8 mouse cellular contexts compared by ENCODE assay signal in the genomic region with DNA sequence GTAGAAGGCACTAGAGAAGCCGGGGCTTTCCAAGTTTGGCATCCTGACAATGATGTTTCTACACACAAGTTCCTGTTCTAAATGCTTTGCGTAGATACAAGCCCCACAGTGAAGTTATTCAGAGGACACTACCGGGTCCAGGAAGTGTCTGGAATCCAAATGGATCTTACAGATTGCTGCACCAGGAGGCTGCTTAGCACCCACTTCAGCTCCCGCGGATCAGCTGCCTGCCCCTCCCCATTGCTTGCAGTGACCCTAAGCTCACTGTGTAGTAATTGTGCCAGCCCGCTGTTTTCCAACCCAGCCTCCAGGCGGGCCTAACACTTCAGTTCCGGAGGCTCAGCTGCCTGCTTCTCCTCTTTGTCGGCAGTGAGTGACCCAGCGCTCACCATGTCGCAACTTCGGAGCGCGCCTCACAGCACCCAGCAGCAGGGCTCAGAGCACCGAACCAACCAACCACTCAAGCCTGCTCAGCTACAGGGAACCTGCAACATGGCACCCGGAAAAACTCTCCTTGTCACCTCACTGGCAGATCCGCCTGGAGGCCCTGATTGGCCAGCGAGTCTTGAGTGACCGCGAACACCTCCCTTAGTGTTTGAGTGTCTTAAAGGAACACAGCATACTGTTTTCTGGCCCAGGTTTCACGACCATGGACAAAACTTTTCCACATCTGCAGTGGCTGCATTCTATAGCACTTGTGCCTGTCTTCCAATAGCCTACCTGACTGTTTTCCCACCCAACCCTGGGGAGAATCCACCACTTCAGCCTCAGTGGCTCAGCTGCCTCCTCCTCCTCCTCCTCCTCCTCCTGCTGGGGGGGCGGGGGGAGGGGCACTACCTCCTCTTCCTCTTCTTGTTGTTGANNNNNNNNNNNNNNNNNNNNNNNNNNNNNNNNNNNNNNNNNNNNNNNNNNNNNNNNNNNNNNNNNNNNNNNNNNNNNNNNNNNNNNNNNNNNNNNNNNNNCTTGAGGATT. TPM values are rescaled to one million over a fixed set of nuclear protein-coding genes. Genes with fewer than 3 reads are reported as not detected.
DNase-seq lines count a peak whose midpoint lies in the region; ATAC-seq and TF ChIP-seq lines count a peak whose summit lies in the region.

A gene (minus strand): TSS at position 526 of the 972 bp plus-strand sequence.

- peak; percentile 95 for DNase-seq in 416B (ENCODE audit: low read depth)
- peak; percentile 93 for DNase-seq in heart, adult 8-10 months (ENCODE audit: low spot score)
- peak; percentile 95 for DNase-seq in kidney, adult 9 months
- DNase-seq in limb, embryonic 14.5 days (ENCODE audit: low spot score), result peak; percentile 91
- peak; percentile 94 for DNase-seq in midbrain, postnatal 0 days (ENCODE audit: low spot score)
- DNase-seq in spleen, postnatal 14 days (ENCODE audit: low spot score in 2 of 2), result peak; percentile 55 to 65

- H3K4me2 ChIP-seq in embryonic facial prominence, embryonic 15.5 days (replicated peaks), result peak within 1 kb of the TSS; percentile 55
- peak within 1 kb of the TSS; percentile 53 for H3K4me2 ChIP-seq in limb, embryonic 14.5 days (replicated peaks; ENCODE audit: low read depth, low read length, severe bottlenecking)
- peak within 1 kb of the TSS; percentile 42 for H3K4me2 ChIP-seq in midbrain, postnatal 0 days (ENCODE audit: low read depth, low read length, poor library complexity, severe bottlenecking)

- peak within 1 kb of the TSS; percentile 84 for H3K4me3 ChIP-seq in bone marrow, adult 2 months (replicated peaks; ENCODE audit: control insufficient read depth, low read depth, low read length)
- H3K4me3 ChIP-seq in embryonic facial prominence, embryonic 15.5 days (replicated peaks), result peak within 1 kb of the TSS; percentile 76
- peak within 1 kb of the TSS; percentile 73 for H3K4me3 ChIP-seq in limb, embryonic 14.5 days (replicated peaks; ENCODE audit: low read length)
- peak within 1 kb of the TSS; percentile 65 for H3K4me3 ChIP-seq in midbrain, postnatal 0 days (ENCODE audit: low read depth, low read length)

- under 1% methylated on average over 21 of the region's 22 CpGs for WGBS in bone marrow, adult 2 months
- under 1% methylated on average over 21 of the region's 22 CpGs for WGBS in embryonic facial prominence, embryonic 15.5 days
- WGBS in limb, embryonic 14.5 days, result 1% methylated on average over 21 of the region's 22 CpGs
- WGBS in midbrain, postnatal 0 days, result 2% methylated on average over 21 of the region's 22 CpGs

- H3K36me3 ChIP-seq in embryonic facial prominence, embryonic 15.5 days, result no peaks in the 10 kb centered on the region
- no peaks in the 10 kb centered on the region for H3K36me3 ChIP-seq in limb, embryonic 14.5 days (ENCODE audit: control insufficient read depth, insufficient read depth, low read length)
- no peaks in the 10 kb centered on the region for H3K36me3 ChIP-seq in midbrain, postnatal 0 days (ENCODE audit: insufficient read depth, low read length)

- H3K4me1 ChIP-seq in bone marrow, adult 2 months (ENCODE audit: control insufficient read depth, insufficient read depth, low read length), result no peaks in the 10 kb centered on the region
- peaks cover 5% of the 10 kb centered on the region for H3K4me1 ChIP-seq in embryonic facial prominence, embryonic 15.5 days
- H3K4me1 ChIP-seq in limb, embryonic 14.5 days (ENCODE audit: control insufficient read depth, insufficient read depth, low read length), result peaks cover 3% of the 10 kb centered on the region; the same call in 1 of the 2 replicates
- peaks cover 2% of the 10 kb centered on the region; the same call in 1 of the 2 replicates for H3K4me1 ChIP-seq in midbrain, postnatal 0 days (ENCODE audit: insufficient read depth, low read length)

- no peaks in the 10 kb centered on the region for H3K9me3 ChIP-seq in embryonic facial prominence, embryonic 15.5 days (replicated peaks)
- H3K9me3 ChIP-seq in limb, embryonic 14.5 days (ENCODE audit: control insufficient read depth, low read length), result peaks cover 2% of the 10 kb centered on the region; the same call in 1 of the 2 replicates
- H3K9me3 ChIP-seq in midbrain, postnatal 0 days (ENCODE audit: low read length), result no peaks in the 10 kb centered on the region

- no peaks in the 10 kb centered on the region for H3K27me3 ChIP-seq in embryonic facial prominence, embryonic 15.5 days
- no peaks in the 10 kb centered on the region for H3K27me3 ChIP-seq in limb, embryonic 14.5 days (ENCODE audit: control insufficient read depth, insufficient read depth, low read length)
- no peaks in the 10 kb centered on the region for H3K27me3 ChIP-seq in midbrain, postnatal 0 days (ENCODE audit: insufficient read depth, low read length)

- H3K27ac ChIP-seq in bone marrow, adult 2 months (ENCODE audit: control insufficient read depth, insufficient read depth, low read depth, low read length, poor library complexity), result peak within 1 kb of the TSS; percentile 90
- H3K27ac ChIP-seq in embryonic facial prominence, embryonic 15.5 days (replicated peaks), result peak within 1 kb of the TSS; percentile 94
- H3K27ac ChIP-seq in limb, embryonic 14.5 days (replicated peaks; ENCODE audit: low read depth, low read length), result peak within 1 kb of the TSS; percentile 88
- H3K27ac ChIP-seq in midbrain, postnatal 0 days (ENCODE audit: low read depth, low read length), result peak within 1 kb of the TSS; percentile 86

- peak; percentile 97 for ATAC-seq in embryonic facial prominence, embryonic 15.5 days (ENCODE audit: insufficient number of reproducible peaks, low FRiP score, low TSS enrichment, low read depth)
- ATAC-seq in limb, embryonic 14.5 days (ENCODE audit: low FRiP score, low read depth), result peak; percentile 99
- peak; percentile 100 for ATAC-seq in midbrain, postnatal 0 days (ENCODE audit: low FRiP score)

- TF ChIP-seq CTCF in bone marrow, adult 2 months (IDR thresholded peaks at IDR 0.05; ENCODE audit: control insufficient read depth, insufficient read depth, low read length), result no peak
- peak; percentile 16; the same call in 1 of the 2 replicates for TF ChIP-seq CTCF in midbrain, postnatal 0 days (IDR thresholded peaks at IDR 0.05)

- H3K9ac ChIP-seq in embryonic facial prominence, embryonic 15.5 days, result peak within 1 kb of the TSS; percentile 60
- peak within 1 kb of the TSS; percentile 78 for H3K9ac ChIP-seq in limb, embryonic 14.5 days (ENCODE audit: low read depth, low read length, severe bottlenecking)
- peak within 1 kb of the TSS; percentile 79 for H3K9ac ChIP-seq in midbrain, postnatal 0 days (replicated peaks; ENCODE audit: low read length, poor library complexity, severe bottlenecking)

- peak; percentile 88 for TF ChIP-seq POLR2A in bone marrow, adult 2 months (IDR thresholded peaks at IDR 0.05; ENCODE audit: borderline replicate concordance, control insufficient read depth, low read depth, low read length)
- 0 out of 2 replicates have a peak, but pooled peaks have one; percentile 46 for TF ChIP-seq POLR2A in limb, embryonic 14.5 days (IDR thresholded peaks at IDR 0.05; ENCODE audit: borderline replicate concordance, extremely low read depth, insufficient read depth, insufficient read length)

RNA-seq across cellular contexts. Expression of the gene that starts here (rescaled TPM):
- polyA plus RNA-seq in bone marrow, adult 2 months (2011; ENCODE audit: insufficient read depth, insufficient read length, low replicate concordance, missing spikeins), result 2.2 and 3.7 TPM in 2 replicates
- 9.7 and 10.0 TPM in 2 replicates for polyA plus RNA-seq in embryonic facial prominence, embryonic 15.5 days (2015; fragmentation: Nextera tagmentation; extraction: Ambion mirVana)
- total RNA-seq in heart, adult 8-10 months (2022), result 10 to 100 TPM in 3 of 4 experiments, 1 to 10 TPM in 1; 9.7 to 13.7 (median 12.2) TPM
- 8.7 and 11.7 TPM in 2 replicates for polyA plus RNA-seq in limb, embryonic 14.5 days (2012; rRNA removed)
- 5.0 and 5.5 TPM in 2 replicates for polyA plus RNA-seq in limb, embryonic 14.5 days (2014; fragmentation: Nextera tagmentation; extraction: Ambion mirVana)
- 9.7 and 17.3 TPM in 2 replicates for total RNA-seq in midbrain, postnatal 0 days (2014; rRNA removed)
- polyA plus RNA-seq in midbrain, postnatal 0 days (2015; fragmentation: Nextera tagmentation; extraction: Ambion mirVana), result 13.1 and 13.6 TPM in 2 replicates

Comparison
In these comparisons a context has a peak if more than half of its experiments do, and no peak if none do; other contexts are left out.
1. Peak in every context shown above with its lines: DNase-seq, ATAC-seq, H3K4me3 ChIP-seq and H3K27ac ChIP-seq.